ENCODE assay signal across 8 mouse cellular contexts in the genomic region with DNA sequence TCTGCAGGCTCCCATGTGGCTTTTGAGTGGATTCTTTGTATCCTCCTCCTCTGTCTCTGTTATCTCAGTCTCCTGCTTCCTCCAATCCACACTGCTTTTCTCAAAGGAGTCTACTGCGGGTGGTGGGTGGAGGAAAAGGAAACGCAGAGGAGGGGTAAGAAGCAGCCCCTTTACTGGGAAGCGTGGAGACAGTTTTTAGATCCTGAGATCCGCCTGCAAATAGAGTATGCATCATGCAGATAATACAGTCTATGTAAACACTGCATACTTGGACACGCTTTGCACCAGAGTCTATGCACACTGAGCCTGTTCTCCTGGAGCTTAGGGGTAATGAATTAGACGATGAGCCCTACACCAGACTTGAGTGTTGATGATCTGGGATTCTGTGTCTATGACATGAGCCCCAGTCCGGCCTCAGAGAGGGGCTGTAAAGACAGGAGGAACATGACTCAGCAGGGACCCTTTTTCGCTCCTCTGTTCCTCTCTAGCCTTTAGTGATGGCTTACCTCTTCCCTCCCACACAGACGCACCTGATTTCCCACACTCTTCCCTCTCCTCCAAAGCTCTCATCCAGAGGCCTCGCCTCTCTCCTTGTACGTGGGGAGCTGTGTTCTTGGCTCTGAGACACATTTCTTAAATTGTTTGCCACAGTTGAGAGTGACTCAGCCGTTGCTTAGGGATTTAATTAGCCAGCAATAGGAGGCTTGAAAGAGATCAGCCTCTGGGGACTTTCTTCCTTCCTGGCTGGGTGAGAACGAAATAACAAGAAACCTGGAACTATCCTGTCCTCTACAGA.
A peak's percentile ranks its signal among the peaks of the same experiment; 100 is the strongest.
DNase-seq lines count a peak whose midpoint lies in the region; ATAC-seq lines count a peak whose summit lies in the region.

No protein-coding gene starts in this region.

- peak overlapping the region; percentile 34; the same call in 1 of the 2 replicates for H3K27ac ChIP-seq in forebrain, embryonic 15.5 days (replicated peaks)
- peak overlapping the region; percentile 75 for H3K27ac ChIP-seq in hindbrain, embryonic 15.5 days (replicated peaks)
- H3K27ac ChIP-seq in liver, embryonic 11.5 days (ENCODE audit: low read depth, low read length), result peak overlapping the region; percentile 45; the same call in 1 of the 2 replicates

- no peak overlapping the region for H3K4me2 ChIP-seq in forebrain, embryonic 15.5 days (replicated peaks)
- peak overlapping the region; percentile 1; the same call in 1 of the 2 replicates for H3K4me2 ChIP-seq in hindbrain, embryonic 15.5 days
- H3K4me2 ChIP-seq in liver, embryonic 11.5 days, result peak overlapping the region; percentile 5; the same call in 1 of the 2 replicates

- no peaks in the 10 kb centered on the region for H3K9me3 ChIP-seq in forebrain, embryonic 15.5 days
- no peaks in the 10 kb centered on the region for H3K9me3 ChIP-seq in hindbrain, embryonic 15.5 days
- H3K9me3 ChIP-seq in liver, embryonic 11.5 days (ENCODE audit: control insufficient read depth, low read length), result no peaks in the 10 kb centered on the region

- H3K4me3 ChIP-seq in forebrain, embryonic 15.5 days, result no peak overlapping the region
- H3K4me3 ChIP-seq in hindbrain, embryonic 15.5 days, result no peak overlapping the region
- H3K4me3 ChIP-seq in liver, embryonic 11.5 days (ENCODE audit: low read depth, low read length), result no peak overlapping the region

- WGBS in forebrain, embryonic 15.5 days, result 23% methylated on average over 13 of the region's 13 CpGs
- 25% methylated on average over 13 of the region's 13 CpGs for WGBS in hindbrain, embryonic 15.5 days
- 20% methylated on average over 13 of the region's 13 CpGs for WGBS in liver, embryonic 11.5 days

- peak; percentile 78 for DNase-seq in left cerebral cortex, adult 11 months (ENCODE audit: low spot score)
- no peak for DNase-seq in left cerebral cortex, postnatal 4 days
- no peak for DNase-seq in liver, embryonic 11.5 days (ENCODE audit: low spot score)
- peak; percentile 69 for DNase-seq in right cerebral cortex, postnatal 25 days
- DNase-seq in spleen, postnatal 4 days (ENCODE audit: low spot score in 2 of 2), result no peak
- DNase-seq in cerebellum, adult 11-12 months, result no peak

- peaks cover 9% of the 10 kb centered on the region for H3K4me1 ChIP-seq in forebrain, embryonic 15.5 days
- peaks cover 16% of the 10 kb centered on the region for H3K4me1 ChIP-seq in hindbrain, embryonic 15.5 days (replicated peaks)
- H3K4me1 ChIP-seq in liver, embryonic 11.5 days (replicated peaks; ENCODE audit: control insufficient read depth, insufficient read depth, low read length), result peaks cover 14% of the 10 kb centered on the region

- no peaks in the 10 kb centered on the region for H3K27me3 ChIP-seq in forebrain, embryonic 15.5 days
- no peaks in the 10 kb centered on the region for H3K27me3 ChIP-seq in hindbrain, embryonic 15.5 days
- H3K27me3 ChIP-seq in liver, embryonic 11.5 days (replicated peaks; ENCODE audit: control insufficient read depth, insufficient read depth, low read length), result no peaks in the 10 kb centered on the region

- ATAC-seq in forebrain, embryonic 15.5 days (replicated peaks), result peak; percentile 46; the same call in 1 of the 2 replicates
- ATAC-seq in hindbrain, embryonic 15.5 days (ENCODE audit: low FRiP score, low read depth), result peak; percentile 65
- peak; percentile 55 for ATAC-seq in liver, embryonic 11.5 days (replicated peaks; ENCODE audit: low FRiP score)

- no peak overlapping the region for H3K9ac ChIP-seq in forebrain, embryonic 15.5 days (replicated peaks)
- H3K9ac ChIP-seq in hindbrain, embryonic 15.5 days, result no peak overlapping the region
- no peak overlapping the region for H3K9ac ChIP-seq in liver, embryonic 11.5 days (ENCODE audit: low read depth, low read length)

- intact Hi-C loops in left cerebral cortex, postnatal 4 days (cut with DNase I), result no loop called here

- no peaks in the 10 kb centered on the region for H3K36me3 ChIP-seq in forebrain, embryonic 15.5 days
- H3K36me3 ChIP-seq in hindbrain, embryonic 15.5 days, result no peaks in the 10 kb centered on the region
- H3K36me3 ChIP-seq in liver, embryonic 11.5 days (ENCODE audit: control insufficient read depth, insufficient read depth, low read length), result no peaks in the 10 kb centered on the region

Comparison
In these comparisons a context has a peak if more than half of its experiments do, and no peak if none do; other contexts are left out.
1. DNase-seq: peak in left cerebral cortex, adult 11 months (single experiment) and right cerebral cortex, postnatal 25 days (single experiment); none in left cerebral cortex, postnatal 4 days (single experiment), liver, embryonic 11.5 days (single experiment), spleen, postnatal 4 days (0 of 2) and cerebellum, adult 11-12 months (single experiment).
2. Peak in every context shown above with its lines, with median percentiles within 50 percentile points of each other: ATAC-seq and H3K27ac ChIP-seq.